Mouse (Mus musculus) erythroblast, embryonic 14.5 days (primary cell): Measurements from ENCODE around the gene Atxn1. TPM values are rescaled to one million over a fixed set of nuclear protein-coding genes. Genes with fewer than 3 reads are reported as not detected.

Experiments used
- H3K27me3 ChIP-seq: 2 replicates; pipeline ENCODE4 v1.6.1; 2012; ENCODE audit warnings: inconsistent platforms; ENCODE audit not compliant: control insufficient read depth
- H3K36me3 ChIP-seq: 2 replicates; pipeline ENCODE4 v1.6.1; 2012; ENCODE audit warnings: mild to moderate bottlenecking, inconsistent platforms; ENCODE audit not compliant: control insufficient read depth
- H3K4me1 ChIP-seq: 2 replicates; pipeline ENCODE4 v1.6.1; 2012; ENCODE audit warnings: inconsistent platforms; ENCODE audit not compliant: control insufficient read depth
- H3K4me3 ChIP-seq: replicated peaks from 2 replicates; pipeline ENCODE3; 2012; ENCODE audit warnings: moderate library complexity, mild to moderate bottlenecking, inconsistent platforms
- H3K9me3 ChIP-seq: 2 replicates; pipeline ENCODE4 v1.6.1; 2012; ENCODE audit warnings: low read length, inconsistent platforms, mixed read lengths; ENCODE audit not compliant: control insufficient read depth
- GATA1 ChIP-seq: IDR thresholded peaks from 2 replicates; pipeline ENCODE4 v1.6.1; 2012; ENCODE audit warnings: low read length, inconsistent platforms, mixed read lengths
- TAL1 ChIP-seq: IDR thresholded peaks from 3 replicates; pipeline ENCODE4 v1.6.1; 2012; ENCODE audit warnings: low read length, inconsistent platforms, mixed read lengths
- polyA plus RNA-seq: library from polyadenylated mRNA; stranded (reverse); fragments of >175 nt; gene quantifications from 2 replicates; pipeline ENCODE4 v1.2.3, GENCODE M21; 2012

The Atxn1 gene
- polyA plus RNA-seq, 1 experiment, result 0.01 TPM

- no peaks in the 10 kb centered on the region for H3K27me3 ChIP-seq
- no peaks in the 10 kb centered on the region for H3K36me3 ChIP-seq
- TF ChIP-seq TAL1 (no peak), GATA1 (no peak)
- H3K4me1 ChIP-seq, result no peaks in the 10 kb centered on the region
- peaks cover 3% of the 10 kb centered on the region; the same call in 1 of the 2 replicates for H3K9me3 ChIP-seq
- H3K4me3 ChIP-seq, result no peak overlapping the region
These were observed 346.8 kb downstream of the Atxn1 start for GRCm38 (mm10) chr13:45617988-45618387.

DNA sequence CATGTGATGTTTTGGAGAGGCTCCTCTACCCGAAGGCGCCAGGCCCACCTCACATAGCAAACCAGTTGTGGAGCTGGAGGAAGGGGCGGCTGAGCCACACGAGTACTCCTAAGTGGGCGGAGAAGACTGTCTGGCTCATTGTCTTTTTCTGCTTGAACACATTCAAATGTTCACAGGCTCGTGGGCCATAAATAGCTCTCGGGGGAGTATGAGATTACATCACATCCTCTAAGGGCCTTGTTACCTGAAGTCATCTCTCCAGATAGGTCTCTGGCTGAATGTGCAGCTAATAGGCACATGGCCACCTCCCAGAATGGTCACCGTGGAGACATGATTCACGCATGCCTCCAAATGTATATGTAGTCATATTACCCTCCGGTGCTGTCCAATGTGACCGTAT, 350.0 kb downstream of the Atxn1 start:
- no peaks in the 10 kb centered on the region for H3K27me3 ChIP-seq
- no peaks in the 10 kb centered on the region for H3K4me1 ChIP-seq
- TF ChIP-seq TAL1 (no peak), GATA1 (no peak)
- no peak overlapping the region for H3K4me3 ChIP-seq
- H3K9me3 ChIP-seq, result no peaks in the 10 kb centered on the region
- H3K36me3 ChIP-seq, result no peaks in the 10 kb centered on the region

DNA sequence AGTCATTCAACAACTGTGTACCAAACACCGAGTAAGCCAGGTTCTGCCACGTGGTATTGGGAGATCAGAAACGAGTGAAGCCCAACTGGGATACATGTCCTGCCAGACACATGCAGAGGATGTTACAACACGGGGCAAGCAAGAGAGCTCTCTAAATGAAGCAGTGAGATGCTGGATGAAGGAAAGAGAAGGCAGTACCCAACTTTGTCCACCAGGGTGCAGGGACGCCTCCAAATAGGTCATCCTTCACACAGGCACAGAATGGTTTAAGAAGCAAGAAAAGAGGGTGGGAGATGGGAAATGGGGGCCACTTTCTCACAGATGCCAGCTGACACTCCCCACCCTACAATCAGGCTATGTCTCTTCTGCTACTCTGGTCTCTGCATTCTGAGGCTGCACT, 351.5 kb downstream of the Atxn1 start:
- Histone ChIP-seq H3K27me3 (no peaks in the 10 kb centered on the region), H3K4me1 (no peaks in the 10 kb centered on the region), H3K36me3 (no peaks in the 10 kb centered on the region), H3K4me3 (no peak overlapping the region), H3K9me3 (peaks cover 8% of the 10 kb centered on the region)
- no peak for TF ChIP-seq TAL1

DNA sequence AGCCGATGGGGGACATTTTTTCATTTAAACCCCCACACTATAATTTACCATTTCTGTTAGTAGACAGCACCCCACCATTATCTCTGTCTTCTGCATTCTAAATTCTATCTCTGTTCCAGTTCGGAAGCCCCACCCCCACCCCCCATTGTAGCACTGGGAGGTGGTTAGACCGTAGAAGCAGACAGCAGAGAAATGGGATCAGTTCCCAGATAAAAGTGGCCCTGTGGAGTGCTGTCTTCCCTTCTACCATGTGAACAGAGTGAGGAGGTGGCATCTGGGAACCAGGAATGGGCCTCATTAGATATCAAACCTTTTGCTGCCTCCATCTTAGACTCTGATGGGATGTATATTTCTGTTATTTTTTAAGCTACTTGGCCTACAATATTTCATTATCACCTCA, 353.3 kb downstream of the Atxn1 start:
- no peak for TF ChIP-seq GATA1
- no peaks in the 10 kb centered on the region for H3K36me3 ChIP-seq
- H3K27me3 ChIP-seq, result no peaks in the 10 kb centered on the region
- H3K4me1 ChIP-seq, result no peaks in the 10 kb centered on the region
- H3K9me3 ChIP-seq, result peaks cover 13% of the 10 kb centered on the region
- no peak overlapping the region for H3K4me3 ChIP-seq

DNA sequence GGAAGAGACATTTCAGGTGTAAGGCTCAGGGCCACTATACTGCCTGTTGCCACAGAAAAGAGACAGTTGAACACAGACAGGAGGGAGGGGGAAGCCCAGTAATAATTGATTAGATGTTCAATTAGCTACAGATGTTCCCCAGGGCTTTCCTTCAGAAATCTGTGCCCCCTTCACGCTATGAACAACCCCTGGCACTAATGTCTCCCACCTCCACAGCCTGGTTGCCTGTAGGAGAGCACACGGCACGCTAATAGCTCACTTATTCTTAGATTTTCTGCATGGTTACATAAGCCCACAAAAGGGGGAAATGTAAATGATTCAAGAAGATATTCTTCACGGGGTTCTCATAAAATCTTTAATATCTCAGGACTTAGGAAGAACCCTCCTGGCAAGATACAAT, 355.3 kb downstream of the Atxn1 start:
- Histone ChIP-seq H3K4me3 (no peak overlapping the region), H3K4me1 (no peaks in the 10 kb centered on the region), H3K36me3 (no peaks in the 10 kb centered on the region), H3K9me3 (peaks cover 13% of the 10 kb centered on the region), H3K27me3 (no peaks in the 10 kb centered on the region)
- TF ChIP-seq TAL1, result no peak
- TF ChIP-seq GATA1, result no peak

GRCm38 (mm10) chr13:45608593-45608992, 356.2 kb downstream of the Atxn1 start:
- no peak overlapping the region for H3K4me3 ChIP-seq
- no peaks in the 10 kb centered on the region for H3K36me3 ChIP-seq

DNA sequence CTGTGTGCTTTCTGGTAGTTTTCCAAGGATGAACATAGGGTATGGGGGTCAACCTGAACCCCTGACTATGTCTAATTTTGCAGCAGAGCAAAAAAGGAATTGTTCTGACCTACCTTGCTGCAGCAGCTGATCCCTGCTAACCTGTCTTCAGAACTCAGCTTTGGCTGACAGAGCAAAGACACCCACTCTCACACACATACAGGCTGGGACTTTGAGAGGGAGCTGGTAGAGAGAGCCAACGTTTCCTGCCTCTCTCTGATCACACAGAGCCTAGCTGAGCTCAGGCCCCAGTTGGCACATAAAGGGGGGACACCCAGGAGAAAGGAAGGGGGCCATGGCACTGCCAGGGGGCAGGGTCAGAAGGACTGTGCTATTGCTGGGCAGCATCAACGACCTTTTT, 356.9 kb downstream of the Atxn1 start:
- peaks cover 13% of the 10 kb centered on the region for H3K9me3 ChIP-seq
- H3K27me3 ChIP-seq, result no peaks in the 10 kb centered on the region
- no peaks in the 10 kb centered on the region for H3K4me1 ChIP-seq
- no peak overlapping the region for H3K4me3 ChIP-seq
- H3K36me3 ChIP-seq, result no peaks in the 10 kb centered on the region
- TF ChIP-seq GATA1, result no peak
- no peak for TF ChIP-seq TAL1

More at GRCm38 (mm10) chr13:45608593-45608992, 356.2 kb downstream of the Atxn1 start:
- H3K4me1 ChIP-seq, result no peaks in the 10 kb centered on the region
- TF ChIP-seq GATA1 (no peak), TAL1 (no peak)
- H3K27me3 ChIP-seq, result no peaks in the 10 kb centered on the region
- H3K9me3 ChIP-seq, result peaks cover 13% of the 10 kb centered on the region

- TF ChIP-seq TAL1 (no peak), GATA1 (no peak)
- H3K4me1 ChIP-seq, result no peaks in the 10 kb centered on the region
- H3K36me3 ChIP-seq, result no peaks in the 10 kb centered on the region
- H3K27me3 ChIP-seq, result no peaks in the 10 kb centered on the region
- H3K4me3 ChIP-seq, result no peak overlapping the region
- H3K9me3 ChIP-seq, result peaks cover 8% of the 10 kb centered on the region
These were observed 361.2 kb downstream of the Atxn1 start for GRCm38 (mm10) chr13:45603636-45604035.

DNA sequence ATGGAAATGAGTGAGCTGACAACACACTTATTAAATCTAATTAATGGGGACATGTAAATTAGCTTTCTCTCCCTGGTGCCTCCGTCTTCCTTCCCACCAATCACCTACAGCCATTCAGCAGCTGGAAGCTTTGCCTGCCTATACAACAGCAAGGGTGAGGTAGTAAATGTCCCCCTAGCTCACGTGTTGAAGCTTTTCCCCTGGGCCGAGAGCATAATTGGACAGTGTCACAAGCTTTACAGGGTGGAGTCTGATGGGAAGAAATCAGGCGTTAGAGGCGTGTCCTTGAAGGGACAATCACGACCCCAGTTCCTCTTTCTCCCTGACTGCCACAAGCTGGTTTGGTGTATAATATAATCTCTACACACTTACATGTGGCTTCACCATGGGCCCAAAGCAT, 364.4 kb downstream of the Atxn1 start:
- H3K27me3 ChIP-seq, result no peaks in the 10 kb centered on the region

DNA sequence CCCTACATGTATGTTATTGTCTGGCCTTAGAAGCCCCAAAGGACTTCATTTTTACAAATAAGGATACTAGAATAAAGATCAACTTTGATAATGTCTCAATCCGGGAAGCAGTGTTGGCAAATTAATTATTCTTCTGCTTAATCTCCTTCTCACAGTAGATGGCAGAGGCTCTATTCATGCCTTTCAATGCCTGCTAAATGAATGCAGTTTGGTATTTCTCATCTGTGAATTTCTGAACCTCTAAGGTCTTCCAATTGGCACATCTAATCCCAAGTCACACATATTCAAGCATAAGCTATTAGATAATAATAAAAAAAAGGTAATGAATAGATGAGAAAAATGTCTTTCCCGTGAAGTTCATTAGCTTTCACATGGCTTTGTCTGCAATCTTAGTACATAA, 365.0 kb downstream of the Atxn1 start:
- TF ChIP-seq GATA1 (no peak), TAL1 (no peak)
- no peaks in the 10 kb centered on the region for H3K9me3 ChIP-seq
- H3K4me1 ChIP-seq, result no peaks in the 10 kb centered on the region
- no peaks in the 10 kb centered on the region for H3K36me3 ChIP-seq
- no peak overlapping the region for H3K4me3 ChIP-seq
- H3K27me3 ChIP-seq, result no peaks in the 10 kb centered on the region

More for the DNA sequence above, 364.4 kb downstream of the Atxn1 start:
- Histone ChIP-seq H3K4me1 (no peaks in the 10 kb centered on the region), H3K36me3 (no peaks in the 10 kb centered on the region), H3K9me3 (no peaks in the 10 kb centered on the region), H3K4me3 (no peak overlapping the region)
- TF ChIP-seq GATA1 (no peak), TAL1 (no peak)
